Mouse (Mus musculus) macrophage (primary cell): ENCODE measurements around the gene Fcamr. TPM values are rescaled to one million over a fixed set of nuclear protein-coding genes. Genes with fewer than 3 reads are reported as not detected.

Experiments used
- H3K27ac ChIP-seq: fragments of 350-480 bp; formaldehyde crosslinking; 2 replicates; pipeline ENCODE4 v1.9.0; 2021
- H3K36me3 ChIP-seq: fragments of 350-480 bp; formaldehyde crosslinking; 2 replicates; pipeline ENCODE4 v1.9.0; 2021; ENCODE audit errors: inconsistent target
- H3K4me3 ChIP-seq: fragments of 350-480 bp; formaldehyde crosslinking; 2 replicates; pipeline ENCODE4 v1.9.0; 2021; ENCODE audit errors: inconsistent target
- H3K79me2 ChIP-seq: fragments of 350-480 bp; formaldehyde crosslinking; 2 replicates; pipeline ENCODE4 v1.9.0; 2021; ENCODE audit errors: inconsistent target
- WGBS: methylation state at CpG from one replicate; pipeline ENCODE4 v1.1.7; 2026; ENCODE audit warnings: inconsistent platforms; ENCODE audit not compliant: missing documents; 5-methylcytosine and 5-hydroxymethylcytosine counted together
- polyA plus RNA-seq: library from polyadenylated mRNA; stranded (reverse); fragments of 250-400 nt; gene quantifications from 3 replicates; pipeline ENCODE4 v1.2.4, GENCODE M21; 2018; ENCODE audit warnings: inconsistent platforms
- total RNA-seq, 78 experiments: library from RNA; depleted of rRNA; stranded (reverse); fragments of 250-400 nt; gene quantifications; 1 replicate in 9 of 78; 2 replicates in 24 of 78; 3 replicates in 43 of 78; 4 replicates in 2 of 78; pipeline ENCODE4 v1.2.4; 2018; ENCODE audit warnings: inconsistent platforms in 56 of 78

Gene Fcamr
- total RNA-seq (2018; cell fraction: chromatin; rRNA removed) = under 1 TPM in 1 of 26 experiments, not detected in 25; 0.37 TPM
- total RNA-seq (2018; cell fraction: cytosol; rRNA removed) = not detected
- not detected for total RNA-seq (2018; cell fraction: nucleus; rRNA removed)
- not detected in 3 replicates for polyA plus RNA-seq

GRCm38 (mm10) chr1:130800602-130801001 lies at the start of gene Fcamr:
Fcamr (plus strand) TSS chr1:130800902.
- Histone ChIP-seq H3K4me3 (no peak within 1 kb of the TSS), H3K36me3 (no peaks in the 10 kb centered on the region), H3K79me2 (no peaks in the 10 kb centered on the region), H3K27ac (no peak within 1 kb of the TSS)
- 92% methylated on average over 8 of the region's 8 CpGs for WGBS

GRCm38 (mm10) chr1:130759689-130760088 lies 41.0 kb upstream of the Fcamr start:
- Histone ChIP-seq H3K4me3 (no peak overlapping the region), H3K27ac (no peak overlapping the region), H3K79me2 (no peaks in the 10 kb centered on the region), H3K36me3 (no peaks in the 10 kb centered on the region)
- WGBS = 86% methylated on average over 9 of the region's 9 CpGs

DNA sequence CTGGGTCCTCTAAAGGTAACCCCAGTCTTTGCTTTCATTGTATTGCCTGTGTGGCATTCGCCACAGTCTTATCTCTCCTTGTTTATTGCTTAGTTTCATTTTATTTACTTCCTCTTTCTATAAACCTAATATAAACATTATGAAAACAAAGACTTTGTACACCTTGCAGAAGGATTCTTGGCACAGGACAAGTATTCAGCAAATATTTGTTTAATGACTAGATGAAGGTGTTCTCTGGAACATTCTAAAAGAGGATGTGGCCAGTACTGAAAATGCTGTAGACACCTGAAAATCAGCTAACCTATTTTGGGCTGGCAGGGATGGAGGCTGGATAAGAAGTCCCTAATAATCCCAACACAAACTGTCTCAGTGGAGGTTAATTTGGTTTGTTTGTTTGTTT lies 39.1 kb upstream of the Fcamr start:
- Histone ChIP-seq H3K4me3 (no peak overlapping the region), H3K36me3 (no peaks in the 10 kb centered on the region), H3K79me2 (no peaks in the 10 kb centered on the region), H3K27ac (no peak overlapping the region)
- 80% methylated on average over 1 of the region's 1 CpGs for WGBS

DNA sequence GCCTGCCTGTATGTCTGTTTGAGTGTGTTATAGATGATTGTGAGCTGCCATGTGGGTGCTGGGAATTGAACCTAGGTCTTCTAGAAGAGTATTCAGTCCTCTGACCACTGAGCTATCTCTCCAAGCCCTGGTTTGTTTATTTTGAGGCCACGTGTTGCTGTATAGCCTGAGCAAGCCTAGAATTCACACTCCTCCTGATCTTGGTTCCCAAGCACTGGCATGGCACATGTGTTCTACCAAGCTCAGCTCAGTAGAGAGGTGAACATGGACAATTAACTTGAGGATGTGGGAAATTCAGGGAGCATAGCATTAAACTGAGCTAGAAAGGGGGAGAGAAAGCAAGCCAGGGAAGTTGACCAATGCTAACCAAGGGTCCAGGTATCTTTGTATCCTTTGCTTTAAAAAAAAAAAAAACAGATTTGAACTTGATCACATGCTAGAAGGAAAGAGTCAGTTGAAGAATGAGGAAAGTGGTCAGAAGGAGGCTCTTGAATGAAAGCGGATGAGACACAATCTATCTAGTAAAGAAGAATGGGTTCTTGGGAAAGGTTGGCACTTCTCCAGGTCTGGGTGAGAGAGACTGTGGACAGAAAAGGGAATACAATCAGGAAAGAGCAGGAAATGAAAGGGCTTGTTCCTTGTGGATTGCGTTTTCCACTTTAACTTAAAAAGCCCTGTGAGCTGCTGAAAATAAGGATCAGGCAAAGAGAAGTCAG lies 38.5 kb upstream of the Fcamr start:
- Histone ChIP-seq H3K36me3 (no peaks in the 10 kb centered on the region), H3K27ac (no peak overlapping the region), H3K4me3 (no peak overlapping the region), H3K79me2 (no peaks in the 10 kb centered on the region)
- WGBS = 92% methylated on average over 3 of the region's 3 CpGs

- H3K4me3 ChIP-seq = no peak overlapping the region
- H3K36me3 ChIP-seq = no peaks in the 10 kb centered on the region
- no peak overlapping the region for H3K27ac ChIP-seq
- no peaks in the 10 kb centered on the region for H3K79me2 ChIP-seq
- WGBS = 65% methylated on average over 12 of the region's 12 CpGs
Measured at GRCm38 (mm10) chr1:130764027-130764461, 36.7 kb upstream of the Fcamr start.

DNA sequence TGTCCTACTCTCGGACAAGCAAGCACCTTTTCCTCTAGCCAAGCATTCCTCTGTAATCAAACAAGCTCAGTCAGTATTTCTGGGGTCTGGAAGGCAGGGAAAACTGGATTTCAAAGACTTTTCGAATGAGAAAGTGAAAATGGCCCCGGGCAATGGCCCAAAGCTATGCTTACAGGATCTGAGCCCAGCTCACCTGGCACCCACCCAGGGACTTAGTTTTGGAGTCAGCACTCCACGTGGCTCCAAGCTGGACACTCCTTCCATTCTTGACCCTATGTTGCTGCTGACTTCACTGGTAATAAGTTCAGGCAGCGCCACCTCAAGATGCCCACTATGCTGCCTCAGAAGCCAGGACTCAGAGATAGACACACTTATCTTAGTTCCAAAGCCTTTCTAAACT lies 33.6 kb upstream of the Fcamr start:
- no peaks in the 10 kb centered on the region for H3K79me2 ChIP-seq
- no peak overlapping the region for H3K4me3 ChIP-seq
- H3K36me3 ChIP-seq = no peaks in the 10 kb centered on the region
- WGBS = 91% methylated on average over 5 of the region's 5 CpGs
- no peak overlapping the region for H3K27ac ChIP-seq

DNA sequence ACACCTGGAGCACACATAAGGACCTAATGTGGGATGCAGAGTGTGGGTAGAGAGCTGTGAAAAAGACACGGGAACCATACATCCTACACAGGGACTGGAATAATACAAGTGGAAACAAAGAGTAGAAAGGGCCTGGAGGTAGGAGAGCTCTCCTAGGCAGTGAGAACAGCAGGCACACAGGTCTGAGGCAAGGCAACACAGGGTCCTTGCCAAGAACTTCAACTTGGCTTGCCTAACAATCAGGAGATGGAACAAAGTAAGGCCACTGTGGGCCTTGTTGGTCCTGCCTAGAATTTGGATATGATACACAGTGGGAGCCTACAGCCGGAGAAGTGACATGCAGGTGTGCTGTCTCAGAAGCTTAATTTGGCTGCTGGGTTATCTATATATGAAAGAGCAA lies 30.8 kb upstream of the Fcamr start:
- Histone ChIP-seq H3K27ac (no peak overlapping the region), H3K36me3 (no peaks in the 10 kb centered on the region), H3K79me2 (no peaks in the 10 kb centered on the region), H3K4me3 (no peak overlapping the region)
- WGBS = 100% methylated on average over 2 of the region's 2 CpGs

DNA sequence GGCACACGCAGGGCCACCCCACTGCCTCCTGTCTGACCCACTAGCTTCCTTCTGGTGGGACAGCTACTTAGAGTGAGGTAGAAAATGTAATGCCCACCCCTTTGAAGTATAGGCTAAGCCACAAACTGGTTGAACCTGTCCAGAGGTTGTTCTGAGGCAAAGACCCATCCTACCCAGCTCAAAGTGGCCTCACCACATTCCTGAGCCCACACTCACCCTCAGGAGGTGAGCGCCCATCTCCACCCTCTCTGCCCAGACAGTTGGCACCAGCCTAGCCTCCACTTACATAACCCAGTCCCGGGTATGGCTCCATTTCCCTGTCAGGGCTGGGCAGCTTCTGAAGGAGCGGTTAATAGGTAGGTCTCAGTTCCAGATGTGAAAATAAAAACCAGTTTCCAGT lies 30.2 kb upstream of the Fcamr start:
- Histone ChIP-seq H3K36me3 (no peaks in the 10 kb centered on the region), H3K27ac (no peak overlapping the region), H3K4me3 (no peak overlapping the region), H3K79me2 (no peaks in the 10 kb centered on the region)
- WGBS = 88% methylated on average over 4 of the region's 4 CpGs

DNA sequence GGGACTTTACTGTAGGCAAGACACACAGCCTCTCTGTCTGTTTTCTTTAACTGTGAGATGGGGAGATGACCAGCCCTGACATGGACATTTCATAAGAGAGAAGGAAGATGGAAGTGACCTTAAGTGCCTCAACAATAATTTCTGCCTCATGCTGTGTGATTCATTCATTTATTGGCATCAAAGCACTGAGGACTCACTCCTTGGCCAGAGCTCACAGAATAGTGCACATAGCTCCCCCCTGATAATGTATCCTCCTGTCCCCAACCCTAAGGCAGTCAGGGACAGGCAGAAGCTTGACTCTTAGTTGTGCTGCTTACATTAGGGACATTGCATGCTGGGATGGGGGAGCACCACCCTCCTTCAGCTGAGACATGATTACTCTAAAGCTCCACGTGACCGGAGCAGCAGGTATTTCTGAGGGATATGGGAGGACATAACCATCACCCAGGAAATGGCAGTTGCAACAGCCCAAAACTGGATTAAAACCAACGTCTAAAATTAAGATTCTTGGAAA lies 29.7 kb upstream of the Fcamr start:
- 82% methylated on average over 3 of the region's 3 CpGs for WGBS

DNA sequence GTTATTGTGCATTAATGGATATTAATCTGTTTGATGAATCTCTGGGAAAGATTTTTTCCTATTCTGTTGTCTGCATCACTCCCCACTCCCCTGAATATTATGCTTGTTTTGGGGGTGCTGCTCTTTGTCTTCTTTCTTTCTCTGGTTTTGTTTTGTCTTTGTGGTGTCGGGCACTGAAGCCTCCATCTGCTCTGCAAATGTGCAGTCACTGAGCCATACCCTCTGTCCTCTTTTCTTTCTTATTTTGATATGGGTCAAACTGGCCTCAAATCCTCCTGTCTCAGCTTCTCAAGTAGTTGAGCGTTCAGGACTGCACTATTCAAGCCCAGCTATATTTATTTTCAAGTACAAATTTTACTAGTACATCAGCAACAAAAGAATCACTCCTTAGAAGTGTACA lies 25.5 kb upstream of the Fcamr start:
- no peak overlapping the region for H3K4me3 ChIP-seq
- H3K79me2 ChIP-seq = no peaks in the 10 kb centered on the region
- H3K27ac ChIP-seq = no peak overlapping the region
- no peaks in the 10 kb centered on the region for H3K36me3 ChIP-seq
- 83% methylated on average over 2 of the region's 2 CpGs for WGBS

More for the DNA sequence above, 29.7 kb upstream of the Fcamr start:
- H3K36me3 ChIP-seq = no peaks in the 10 kb centered on the region
- H3K4me3 ChIP-seq = no peak overlapping the region
- H3K27ac ChIP-seq = no peak overlapping the region
- no peaks in the 10 kb centered on the region for H3K79me2 ChIP-seq

DNA sequence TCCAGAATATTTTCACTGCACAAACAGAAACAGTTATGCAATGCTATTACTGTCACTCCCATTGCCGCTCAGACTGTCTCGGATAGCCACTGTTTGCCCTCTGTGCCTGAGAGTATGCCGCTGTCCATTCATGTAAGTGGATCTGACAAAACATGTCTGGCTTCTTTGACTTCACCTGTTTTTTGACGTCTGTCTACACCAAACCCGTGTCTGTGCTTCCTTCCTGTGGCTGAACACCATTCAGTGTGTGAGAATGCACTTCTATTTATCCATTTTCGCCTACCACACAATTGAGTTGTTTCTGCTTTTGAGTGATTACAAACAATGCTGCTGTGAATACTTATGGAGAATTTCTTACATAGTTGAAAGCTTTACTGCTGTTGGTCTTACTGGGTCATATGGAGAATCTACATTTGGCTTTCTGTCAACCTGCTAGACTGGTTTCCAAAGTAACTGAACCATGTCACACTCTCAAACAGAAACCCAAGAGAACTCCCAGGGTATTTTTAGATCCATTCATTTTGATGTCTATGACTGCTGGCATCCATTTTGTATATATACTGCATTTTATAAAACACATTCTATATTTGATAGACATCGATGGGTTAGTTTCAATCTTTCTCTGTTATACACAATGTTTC lies 24.9 kb upstream of the Fcamr start:
- H3K27ac ChIP-seq = no peak overlapping the region
- H3K36me3 ChIP-seq = no peaks in the 10 kb centered on the region
- no peaks in the 10 kb centered on the region for H3K79me2 ChIP-seq
- H3K4me3 ChIP-seq = no peak overlapping the region
- WGBS = 67% methylated on average over 7 of the region's 7 CpGs

GRCm38 (mm10) chr1:130776645-130777044 lies 24.1 kb upstream of the Fcamr start:
- Histone ChIP-seq H3K4me3 (no peak overlapping the region), H3K79me2 (no peaks in the 10 kb centered on the region), H3K27ac (no peak overlapping the region), H3K36me3 (no peaks in the 10 kb centered on the region)
- WGBS = 88% methylated on average over 1 of the region's 1 CpGs

DNA sequence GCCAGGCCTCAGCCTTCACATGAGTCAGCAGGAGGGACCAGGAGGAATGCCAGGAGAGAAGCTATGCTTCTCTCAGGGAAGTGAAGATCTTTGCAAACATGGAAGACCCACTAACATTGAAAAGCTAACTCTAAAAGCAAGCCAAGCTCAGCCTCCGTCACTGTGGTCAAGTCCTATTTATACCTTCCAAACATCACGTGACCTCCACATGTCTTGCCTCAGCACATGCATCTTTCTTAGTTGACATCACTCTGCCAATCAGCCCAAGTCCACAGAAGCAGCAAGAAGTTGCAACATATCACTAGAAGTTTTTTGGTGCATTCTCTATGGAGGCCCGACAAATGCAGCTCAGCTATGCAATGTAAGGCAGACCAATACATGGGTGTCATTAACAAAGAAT lies 20.8 kb upstream of the Fcamr start:
- H3K27ac ChIP-seq = no peak overlapping the region
- H3K4me3 ChIP-seq = no peak overlapping the region
- H3K36me3 ChIP-seq = no peaks in the 10 kb centered on the region
- H3K79me2 ChIP-seq = no peaks in the 10 kb centered on the region
- 76% methylated on average over 3 of the region's 3 CpGs for WGBS

GRCm38 (mm10) chr1:130784054-130784453 lies 16.6 kb upstream of the Fcamr start:
- H3K36me3 ChIP-seq = no peaks in the 10 kb centered on the region
- 24% methylated on average over 4 of the region's 4 CpGs for WGBS
- H3K4me3 ChIP-seq = no peak overlapping the region
- no peak overlapping the region for H3K27ac ChIP-seq
- H3K79me2 ChIP-seq = no peaks in the 10 kb centered on the region

- H3K4me3 ChIP-seq = no peak overlapping the region
- no peak overlapping the region for H3K27ac ChIP-seq
- H3K36me3 ChIP-seq = no peaks in the 10 kb centered on the region
- WGBS = 73% methylated on average over 3 of the region's 4 CpGs
- H3K79me2 ChIP-seq = no peaks in the 10 kb centered on the region
Measured at GRCm38 (mm10) chr1:130787001-130787400, 13.7 kb upstream of the Fcamr start.
